Mouse (Mus musculus) megakaryocyte-erythroid progenitor cell, adult 5 weeks (primary cell): ENCODE measurements around the gene Btbd35f9. TPM values are rescaled to one million over a fixed set of nuclear protein-coding genes. Genes with fewer than 3 reads are reported as not detected.

Source experiments
- polyA plus RNA-seq: library from polyadenylated mRNA; stranded (reverse); fragments of >175 nt; gene quantifications from 2 replicates; pipeline ENCODE4 v1.2.3, GENCODE M21; 2012

Btbd35f9 gene
- not detected in 2 replicates for polyA plus RNA-seq

DNA sequence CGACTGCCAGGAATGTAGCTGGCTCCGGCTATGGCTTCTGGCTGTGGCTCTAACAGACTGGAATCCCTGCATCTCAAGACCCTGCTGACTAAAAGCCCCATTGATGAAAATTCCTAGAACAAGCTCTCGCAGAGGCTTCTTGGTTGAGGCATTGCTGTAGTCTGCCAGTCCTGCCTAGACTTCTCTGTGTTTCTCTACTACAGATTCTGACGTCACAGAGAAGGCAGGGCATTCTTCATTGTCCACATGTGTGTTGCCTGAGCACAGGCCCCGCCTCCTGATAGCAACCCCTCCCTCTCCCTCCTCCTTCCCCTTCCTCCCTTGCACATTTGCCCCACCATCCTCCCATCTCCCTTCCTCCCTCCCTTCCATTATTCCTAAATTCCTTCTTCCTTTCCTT lies at the start of gene Btbd35f9:
Btbd35f9 (minus strand) TSS at position 101 of the 400 bp plus-strand sequence.

Other genes with a start within 250 kb of the Btbd35f9 start
- gene Btbd35f6, start 205.0 kb downstream of the Btbd35f9 start, polyA plus RNA-seq, result not detected in 2 replicates
- not detected in 2 replicates for gene Gm21870, start 174.7 kb downstream of the Btbd35f9 start, polyA plus RNA-seq
- not detected in 2 replicates for gene Spin2g, start 77.2 kb upstream of the Btbd35f9 start, polyA plus RNA-seq